Mouse (Mus musculus): ENCODE results near the gene Serpina6.
"Not testable (repeated sequence)": the region's sequence is repeated elsewhere in the genome, so short reads cannot be mapped to it uniquely, and the experiment has no call there.

The Serpina6 gene

GRCm38 (mm10) chr12:103656848-103657626 lies at the start of gene Serpina6:
Gene Serpina6 (minus strand): TSS chr12:103657212.
- no peak for DNase-seq (ENCODE audit: low read depth)

- DNase-seq (ENCODE audit: low read depth), result no peak
Measured at GRCm38 (mm10) chr12:103706113-103706512, 49.1 kb upstream of the Serpina6 start.

GRCm38 (mm10) chr12:103705547-103705946 lies 48.5 kb upstream of the Serpina6 start:
- no peak for DNase-seq (ENCODE audit: low read depth)

- no peak for DNase-seq (ENCODE audit: low read depth)
Measured at GRCm38 (mm10) chr12:103700144-103700750, 43.2 kb upstream of the Serpina6 start.

- DNase-seq (ENCODE audit: low read depth), result no peak
Measured at GRCm38 (mm10) chr12:103695429-103695828, 38.4 kb upstream of the Serpina6 start, which contains the start of gene Serpina1f. Gene Serpina1f (minus strand): TSS chr12:103695529.

GRCm38 (mm10) chr12:103688221-103688814 lies 31.3 kb upstream of the Serpina6 start:
- no peak for DNase-seq (ENCODE audit: low read depth)

GRCm38 (mm10) chr12:103687021-103687420 lies 30.0 kb upstream of the Serpina6 start:
- DNase-seq (ENCODE audit: low read depth), result no peak

- no peak for DNase-seq (ENCODE audit: low read depth)
Measured at GRCm38 (mm10) chr12:103686050-103686449, 29.0 kb upstream of the Serpina6 start.

- no peak for DNase-seq (ENCODE audit: low read depth)
Measured at GRCm38 (mm10) chr12:103685386-103685785, 28.4 kb upstream of the Serpina6 start.

- no peak for DNase-seq (ENCODE audit: low read depth)
Measured at GRCm38 (mm10) chr12:103683775-103684174, 26.8 kb upstream of the Serpina6 start.

- DNase-seq (ENCODE audit: low read depth), result no peak
Measured at GRCm38 (mm10) chr12:103681739-103682138, 24.7 kb upstream of the Serpina6 start.

GRCm38 (mm10) chr12:103681169-103681568 lies 24.2 kb upstream of the Serpina6 start:
- DNase-seq (ENCODE audit: low read depth), result no peak

GRCm38 (mm10) chr12:103679853-103680252 lies 22.8 kb upstream of the Serpina6 start:
- DNase-seq (ENCODE audit: low read depth), result not testable (repeated sequence)

GRCm38 (mm10) chr12:103676039-103676438 lies 19.0 kb upstream of the Serpina6 start, which contains the start of gene Serpina16:
Gene Serpina16 (minus strand): TSS chr12:103676139.
- no peak for DNase-seq (ENCODE audit: low read depth)

GRCm38 (mm10) chr12:103673179-103673578 lies 16.2 kb upstream of the Serpina6 start:
- no peak for DNase-seq (ENCODE audit: low read depth)

GRCm38 (mm10) chr12:103671483-103671882 lies 14.5 kb upstream of the Serpina6 start:
- DNase-seq (ENCODE audit: low read depth), result no peak

- no peak for DNase-seq (ENCODE audit: low read depth)
Measured at GRCm38 (mm10) chr12:103670964-103671363, 14.0 kb upstream of the Serpina6 start.

GRCm38 (mm10) chr12:103670344-103670743 lies 13.3 kb upstream of the Serpina6 start:
- DNase-seq (ENCODE audit: low read depth), result no peak

GRCm38 (mm10) chr12:103665286-103665685 lies 8.3 kb upstream of the Serpina6 start:
- DNase-seq (ENCODE audit: low read depth), result no peak

GRCm38 (mm10) chr12:103662053-103662452 lies 5.0 kb upstream of the Serpina6 start:
- not testable (repeated sequence) for DNase-seq (ENCODE audit: low read depth)

- no peak for DNase-seq (ENCODE audit: low read depth)
Measured at GRCm38 (mm10) chr12:103660076-103660475, 3.1 kb upstream of the Serpina6 start.

- no peak for DNase-seq (ENCODE audit: low read depth)
Measured at GRCm38 (mm10) chr12:103659171-103659570, 2.2 kb upstream of the Serpina6 start.

GRCm38 (mm10) chr12:103657991-103658390 lies 979 bp upstream of the Serpina6 start:
- no peak for DNase-seq (ENCODE audit: low read depth)

Measured in naive thymus-derived CD4-positive, alpha-beta T cell, adult 2 months (primary cell).